Mouse (Mus musculus) heart, embryonic 10.5 days (tissue): ENCODE measurements around the gene Gngt2. TPM values are rescaled to one million over a fixed set of nuclear protein-coding genes. Genes with fewer than 3 reads are reported as not detected.

Experiments used
- DNase-seq: peaks from one replicate; pipeline ENCODE4 v3.0.0-alpha.2; 2017; ENCODE audit warnings: low spot score
- H3K27ac ChIP-seq: fragments of 300-500 bp; sonication (generic); 2 replicates; pipeline ENCODE4 v1.5.1; 2016; ENCODE audit warnings: mild to moderate bottlenecking
- H3K27me3 ChIP-seq: fragments of 300-500 bp; sonication (generic); 2 replicates; pipeline ENCODE4 v1.6.1; 2016; ENCODE audit warnings: mild to moderate bottlenecking; ENCODE audit not compliant: poor library complexity, insufficient read depth, severe bottlenecking
- H3K36me3 ChIP-seq: fragments of 300-500 bp; sonication (generic); 2 replicates; pipeline ENCODE4 v1.6.1; 2016; ENCODE audit warnings: mild to moderate bottlenecking, moderate library complexity
- H3K4me1 ChIP-seq: fragments of 300-500 bp; sonication (generic); 2 replicates; pipeline ENCODE4 v1.6.1; 2016; ENCODE audit warnings: mild to moderate bottlenecking
- H3K4me3 ChIP-seq: fragments of 300-500 bp; sonication (generic); 2 replicates; pipeline ENCODE4 v1.5.1; 2016; ENCODE audit warnings: mild to moderate bottlenecking, moderate library complexity
- H3K9me3 ChIP-seq: fragments of 300-500 bp; sonication (generic); 2 replicates; pipeline ENCODE4 v1.6.1; 2016; ENCODE audit warnings: mild to moderate bottlenecking, moderate library complexity
- WGBS: fragments of 180-500 bp; shearing (Covaris S2); methylation state at CpG from one replicate; pipeline ENCODE4 v1.1.7; 2016; 5-methylcytosine and 5-hydroxymethylcytosine counted together
- polyA plus RNA-seq: library from polyadenylated mRNA; unstranded; fragments of >200 nt; fragmentation: Nextera tagmentation; extraction: Ambion mirVana; gene quantifications from 2 replicates; pipeline ENCODE4 v1.2.1, GENCODE M21; 2016

Gngt2 gene
- polyA plus RNA-seq, result 43.2 and 60.8 TPM in 2 replicates

DNA sequence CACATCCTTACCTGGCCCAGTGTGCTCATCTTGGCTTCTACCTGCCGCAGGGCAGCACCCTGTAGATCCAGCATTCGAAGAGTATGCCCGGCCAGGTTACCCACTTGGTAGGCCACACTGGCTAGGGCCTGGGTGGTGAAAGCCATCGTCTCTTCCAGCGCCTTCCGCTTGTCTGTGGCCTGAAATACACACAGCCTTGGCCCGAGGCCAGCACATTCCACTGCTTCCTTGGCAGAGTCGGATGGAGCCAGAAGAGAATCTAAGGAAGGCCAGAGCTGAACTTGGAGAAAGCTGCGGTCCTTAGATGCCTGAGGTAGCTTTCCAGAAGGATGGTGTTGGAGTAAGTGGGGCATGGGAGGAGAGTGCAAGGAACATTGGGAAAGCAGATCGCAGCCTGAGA lies at the start of gene Gngt2:
Gngt2 (plus strand) TSS at position 158 of the 400 bp plus-strand sequence.
- H3K36me3 ChIP-seq, result peaks cover 14% of the 10 kb centered on the region; the same call in 1 of the 2 replicates
- DNase-seq, result no peak
- H3K4me1 ChIP-seq, result peaks cover 71% of the 10 kb centered on the region
- no peaks in the 10 kb centered on the region for H3K9me3 ChIP-seq
- peaks cover 64% of the 10 kb centered on the region for H3K27me3 ChIP-seq
- peak within 1 kb of the TSS; percentile 32 for H3K4me3 ChIP-seq
- H3K27ac ChIP-seq, result peak within 1 kb of the TSS; percentile 71
- 42% methylated on average over 10 of the region's 10 CpGs for WGBS

DNA sequence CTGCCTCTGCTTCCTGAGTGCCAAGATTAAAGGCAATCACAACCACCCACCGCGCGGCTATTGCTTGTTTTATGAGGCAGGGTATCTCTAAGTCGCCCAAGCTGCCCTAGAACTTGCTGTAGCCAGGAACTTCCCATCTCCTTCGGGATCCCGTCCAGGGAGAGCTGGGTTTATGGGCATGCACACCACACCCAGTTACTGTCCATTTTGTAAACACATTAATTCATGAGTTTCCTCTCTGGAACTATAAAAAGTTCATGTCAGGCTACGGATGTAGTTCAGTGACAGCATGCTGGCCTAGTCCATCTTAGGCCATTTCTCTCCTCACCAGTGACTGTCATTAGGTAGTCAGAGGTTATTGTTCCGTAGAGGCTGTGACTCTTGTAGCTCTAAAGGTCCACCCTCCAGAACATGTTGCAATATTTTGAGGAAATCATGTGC lies 47.5 kb upstream of the Gngt2 start:
- no peak for DNase-seq
- WGBS, result 80% methylated on average over 8 of the region's 8 CpGs
- H3K27ac ChIP-seq, result no peak overlapping the region; the same call in 1 of the 2 replicates
- H3K36me3 ChIP-seq, result no peaks in the 10 kb centered on the region
- no peaks in the 10 kb centered on the region for H3K27me3 ChIP-seq
- peaks cover 20% of the 10 kb centered on the region for H3K4me1 ChIP-seq
- H3K9me3 ChIP-seq, result no peaks in the 10 kb centered on the region
- no peak overlapping the region for H3K4me3 ChIP-seq

DNA sequence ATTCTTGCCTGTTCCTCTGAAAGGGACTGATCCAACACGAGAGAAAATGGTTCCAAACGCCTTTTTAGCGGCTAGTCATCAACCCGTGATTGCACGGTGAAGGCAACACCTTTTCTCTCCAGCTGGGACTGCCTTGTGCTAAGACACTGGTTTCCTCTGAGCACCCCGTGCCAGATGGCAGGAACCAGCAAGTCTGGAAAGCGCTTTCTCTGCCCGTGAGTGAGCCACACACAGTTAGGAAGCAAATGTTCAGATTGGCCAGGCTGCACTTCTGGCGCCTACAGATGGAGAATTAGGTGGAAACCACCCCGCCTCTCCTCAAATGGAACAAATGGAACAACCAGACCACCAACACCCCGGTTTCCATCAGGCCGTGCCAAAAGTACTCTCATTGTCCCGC lies 45.2 kb upstream of the Gngt2 start:
- peaks cover 38% of the 10 kb centered on the region for H3K4me1 ChIP-seq
- peaks cover 8% of the 10 kb centered on the region for H3K27me3 ChIP-seq
- H3K9me3 ChIP-seq, result no peaks in the 10 kb centered on the region
- no peak overlapping the region for H3K27ac ChIP-seq
- DNase-seq, result no peak
- WGBS, result 74% methylated on average over 13 of the region's 13 CpGs
- no peak overlapping the region for H3K4me3 ChIP-seq
- no peaks in the 10 kb centered on the region for H3K36me3 ChIP-seq

DNA sequence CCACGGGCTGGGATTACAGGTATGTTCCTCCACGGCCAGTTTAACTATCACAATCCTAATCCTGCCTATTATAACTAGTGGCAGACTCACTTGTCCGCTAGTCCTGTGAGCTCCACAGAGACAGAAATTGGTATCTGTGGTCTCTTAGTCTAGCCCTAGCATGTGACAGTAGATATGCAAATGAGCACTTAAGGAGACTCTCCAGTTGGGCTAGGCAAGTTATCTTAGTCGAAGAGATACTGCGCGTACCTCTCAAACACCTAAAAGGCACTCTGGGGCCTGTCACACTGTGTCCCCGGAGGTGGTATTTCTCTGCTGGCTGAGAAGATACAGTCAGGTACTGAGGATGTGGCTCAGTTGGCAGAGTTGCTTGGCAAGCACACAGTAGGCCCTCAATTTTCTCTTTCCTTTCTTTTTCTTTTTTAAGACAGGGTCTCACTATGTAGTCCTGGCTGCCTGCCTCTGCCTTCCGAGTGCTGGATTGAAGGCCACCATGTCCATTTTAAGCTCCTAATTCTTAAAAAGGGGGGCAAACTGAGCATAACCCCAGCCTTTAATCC lies 44.0 kb upstream of the Gngt2 start:
- DNase-seq, result no peak
- peaks cover 19% of the 10 kb centered on the region for H3K27me3 ChIP-seq
- no peak overlapping the region for H3K4me3 ChIP-seq
- 59% methylated on average over 8 of the region's 8 CpGs for WGBS
- H3K36me3 ChIP-seq, result no peaks in the 10 kb centered on the region
- no peaks in the 10 kb centered on the region for H3K9me3 ChIP-seq
- H3K27ac ChIP-seq, result no peak overlapping the region
- peaks cover 40% of the 10 kb centered on the region for H3K4me1 ChIP-seq

DNA sequence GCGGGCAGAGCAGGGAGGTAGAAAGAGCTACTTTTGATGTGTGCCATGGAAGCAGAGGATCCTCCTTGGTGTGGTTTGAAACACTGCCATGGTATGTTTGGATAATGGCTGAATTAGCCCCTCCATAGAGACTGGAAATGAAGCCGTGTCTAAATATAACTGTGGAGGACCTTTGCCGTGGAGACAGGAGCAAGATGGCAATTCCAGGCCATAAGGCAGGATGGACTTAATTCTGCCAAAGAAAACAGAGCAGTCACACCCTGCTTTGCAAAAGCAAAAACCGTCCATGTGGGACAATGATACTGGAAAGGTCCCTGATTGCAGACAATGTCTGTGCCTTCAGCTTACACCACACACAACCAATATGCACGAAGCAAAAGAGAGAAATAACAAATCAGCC lies 42.8 kb upstream of the Gngt2 start:
- H3K9me3 ChIP-seq, result no peaks in the 10 kb centered on the region
- H3K36me3 ChIP-seq, result no peaks in the 10 kb centered on the region
- no peak overlapping the region for H3K4me3 ChIP-seq
- WGBS, result 61% methylated on average over 5 of the region's 5 CpGs
- peak overlapping the region; percentile 72 for H3K27ac ChIP-seq
- DNase-seq, result no peak
- peaks cover 31% of the 10 kb centered on the region for H3K27me3 ChIP-seq
- H3K4me1 ChIP-seq, result peaks cover 40% of the 10 kb centered on the region

DNA sequence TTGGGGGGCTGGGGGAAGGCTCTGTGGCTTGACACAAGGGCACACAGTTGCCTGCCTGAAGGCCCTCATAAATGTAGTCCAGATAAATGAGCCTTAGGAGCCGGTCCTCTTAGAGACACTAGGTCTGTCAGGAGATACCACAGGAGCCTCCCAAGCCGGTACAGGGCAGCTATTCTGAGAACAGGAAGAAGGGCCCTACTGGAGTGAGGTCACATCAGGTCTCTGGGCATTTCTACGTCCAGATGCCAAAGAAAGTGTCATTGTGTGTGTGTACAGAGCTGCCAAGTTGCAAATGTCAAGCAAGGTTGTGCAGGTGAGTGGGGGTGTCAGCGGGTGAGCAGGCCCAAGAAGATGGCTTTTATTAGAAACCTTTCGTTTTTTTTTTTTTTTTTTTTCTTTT lies 41.4 kb upstream of the Gngt2 start:
- Histone ChIP-seq H3K4me3 (no peak overlapping the region), H3K36me3 (no peaks in the 10 kb centered on the region), H3K9me3 (no peaks in the 10 kb centered on the region), H3K27ac (no peak overlapping the region), H3K27me3 (peaks cover 31% of the 10 kb centered on the region), H3K4me1 (peaks cover 40% of the 10 kb centered on the region)
- WGBS, result 31% methylated on average over 5 of the region's 5 CpGs
- DNase-seq, result no peak

DNA sequence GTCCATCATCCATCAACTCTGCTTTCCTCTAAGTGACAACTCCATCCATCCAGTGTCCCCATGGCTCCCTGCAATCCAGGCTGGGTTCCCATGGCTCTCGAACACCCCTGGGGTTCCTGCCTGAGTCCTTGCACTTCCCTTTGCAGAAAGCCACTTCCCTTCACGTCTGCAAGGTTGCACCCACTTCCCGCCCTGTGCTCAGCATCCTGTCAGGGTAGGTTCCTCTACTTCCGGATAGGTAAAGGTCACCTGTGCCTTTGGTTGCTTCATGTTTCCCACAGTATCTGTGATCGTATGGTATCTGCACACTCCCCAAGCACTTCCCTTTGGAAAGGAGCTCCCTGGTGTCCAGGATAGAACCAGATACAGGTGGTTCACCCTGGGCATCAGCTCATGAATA lies 32.0 kb upstream of the Gngt2 start:
- Histone ChIP-seq H3K27ac (peak overlapping the region; percentile 50; the same call in 1 of the 2 replicates), H3K9me3 (0 out of 2 replicates have a peak, but pooled peaks cover 6% of the 10 kb centered on the region), H3K4me1 (peaks cover 7% of the 10 kb centered on the region), H3K36me3 (no peaks in the 10 kb centered on the region; the same call in 1 of the 2 replicates), H3K27me3 (no peaks in the 10 kb centered on the region), H3K4me3 (no peak overlapping the region)
- WGBS, result 57% methylated on average over 5 of the region's 5 CpGs
- no peak for DNase-seq

DNA sequence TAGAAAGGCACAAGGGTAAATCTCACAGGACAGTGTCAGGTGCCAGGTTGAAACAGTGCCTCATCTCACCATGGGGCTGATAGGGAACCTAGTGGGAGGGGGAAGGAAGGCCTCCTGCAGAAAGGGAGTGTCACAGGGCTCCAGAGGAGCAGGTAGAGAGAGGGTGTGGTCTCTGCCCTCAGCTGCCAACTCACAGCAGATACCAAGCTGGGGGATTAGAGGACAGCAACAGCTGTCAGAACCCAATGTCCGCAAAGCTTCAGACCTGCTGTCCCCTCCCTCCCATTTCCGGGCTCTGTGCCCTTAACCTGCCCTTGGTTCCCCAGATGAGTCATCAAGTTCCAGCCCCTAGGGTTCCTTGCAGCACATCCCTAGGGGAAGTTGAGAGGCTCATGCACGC lies 31.5 kb upstream of the Gngt2 start:
- Histone ChIP-seq H3K4me3 (no peak overlapping the region), H3K27me3 (no peaks in the 10 kb centered on the region), H3K36me3 (no peaks in the 10 kb centered on the region; the same call in 1 of the 2 replicates), H3K9me3 (0 out of 2 replicates have a peak, but pooled peaks cover 6% of the 10 kb centered on the region), H3K4me1 (peaks cover 7% of the 10 kb centered on the region), H3K27ac (peak overlapping the region; percentile 50; the same call in 1 of the 2 replicates)
- WGBS, result 17% methylated on average over 3 of the region's 3 CpGs
- peak; percentile 81 for DNase-seq

DNA sequence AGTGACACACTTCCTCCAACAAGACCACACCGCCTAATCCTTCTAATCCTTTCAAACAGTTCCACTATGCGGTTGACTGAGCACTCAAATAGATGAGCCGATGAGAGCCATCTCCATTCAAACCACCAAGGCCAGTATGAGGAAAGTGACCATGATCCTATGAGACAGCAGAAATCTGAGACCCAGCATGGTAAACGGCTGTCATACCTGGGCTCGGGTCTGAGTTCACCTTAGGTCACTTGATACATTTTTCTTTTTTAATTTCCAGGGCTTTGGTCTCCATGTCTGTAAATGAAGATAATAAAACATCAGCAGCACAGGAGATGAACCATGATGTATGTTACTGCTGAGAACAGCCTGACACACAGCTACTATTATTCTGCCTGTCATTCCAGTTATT lies 29.1 kb upstream of the Gngt2 start:
- Histone ChIP-seq H3K27me3 (no peaks in the 10 kb centered on the region), H3K36me3 (no peaks in the 10 kb centered on the region; the same call in 1 of the 2 replicates), H3K4me3 (no peak overlapping the region), H3K4me1 (peaks cover 7% of the 10 kb centered on the region), H3K9me3 (0 out of 2 replicates have a peak, but pooled peaks cover 6% of the 10 kb centered on the region), H3K27ac (peak overlapping the region; percentile 6)
- no peak for DNase-seq
- WGBS, result 93% methylated on average over 5 of the region's 5 CpGs

DNA sequence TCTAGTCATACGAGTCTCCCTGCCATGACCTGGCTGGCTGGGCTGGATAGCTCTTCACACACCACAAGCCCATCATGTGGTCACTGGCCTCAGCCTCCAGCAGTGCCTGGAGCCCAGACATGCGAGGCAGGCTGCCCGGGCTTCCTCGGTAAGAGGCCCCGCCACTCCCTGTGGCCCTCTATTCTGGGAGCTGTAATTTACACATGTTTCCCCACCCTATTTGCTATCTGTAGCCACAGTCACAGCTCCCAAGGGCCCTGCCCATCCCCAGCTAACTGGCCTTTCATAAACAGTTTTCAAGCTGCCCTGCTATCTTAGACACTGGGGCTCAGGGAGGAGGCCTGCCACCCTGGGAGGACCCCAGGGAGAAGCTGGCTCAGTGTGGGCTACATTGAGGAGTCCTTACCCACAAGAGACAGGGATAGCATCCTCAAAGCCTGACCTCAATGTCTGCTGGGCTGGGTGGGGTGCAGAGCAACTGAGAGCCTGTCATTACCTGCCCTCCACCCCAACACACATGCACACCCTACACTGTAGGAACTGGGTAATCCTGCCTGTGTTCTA lies 28.5 kb upstream of the Gngt2 start:
- 42% methylated on average over 5 of the region's 5 CpGs for WGBS
- Histone ChIP-seq H3K27ac (peak overlapping the region; percentile 6), H3K4me1 (peaks cover 7% of the 10 kb centered on the region), H3K27me3 (no peaks in the 10 kb centered on the region), H3K9me3 (0 out of 2 replicates have a peak, but pooled peaks cover 6% of the 10 kb centered on the region), H3K36me3 (no peaks in the 10 kb centered on the region; the same call in 1 of the 2 replicates), H3K4me3 (no peak overlapping the region)
- DNase-seq, result peak; percentile 92

DNA sequence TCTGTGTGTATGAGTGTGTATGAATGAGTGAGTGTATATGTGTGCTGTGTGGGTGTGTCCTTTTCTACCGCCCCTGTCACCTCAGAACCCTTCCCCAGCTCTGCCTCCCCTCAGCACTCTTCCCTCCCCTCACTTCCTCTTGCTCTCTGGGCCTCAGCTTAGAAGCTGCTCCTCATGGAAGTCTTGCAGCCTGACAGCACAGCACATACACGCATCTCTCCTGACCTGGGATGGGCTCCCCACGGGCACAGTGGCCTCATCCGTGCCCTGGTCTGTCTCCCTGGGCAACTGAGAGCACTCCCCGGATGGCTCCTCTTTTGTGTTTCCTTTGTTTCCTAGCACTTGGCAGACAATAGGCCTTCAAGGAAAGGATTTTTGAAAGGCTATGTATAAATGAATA lies 27.4 kb upstream of the Gngt2 start:
- DNase-seq, result no peak
- no peaks in the 10 kb centered on the region for H3K27me3 ChIP-seq
- 52% methylated on average over 5 of the region's 5 CpGs for WGBS
- H3K4me3 ChIP-seq, result no peak overlapping the region
- H3K9me3 ChIP-seq, result 0 out of 2 replicates have a peak, but pooled peaks cover 6% of the 10 kb centered on the region
- H3K27ac ChIP-seq, result peak overlapping the region; percentile 26; the same call in 1 of the 2 replicates
- H3K36me3 ChIP-seq, result no peaks in the 10 kb centered on the region; the same call in 1 of the 2 replicates
- peaks cover 7% of the 10 kb centered on the region for H3K4me1 ChIP-seq

DNA sequence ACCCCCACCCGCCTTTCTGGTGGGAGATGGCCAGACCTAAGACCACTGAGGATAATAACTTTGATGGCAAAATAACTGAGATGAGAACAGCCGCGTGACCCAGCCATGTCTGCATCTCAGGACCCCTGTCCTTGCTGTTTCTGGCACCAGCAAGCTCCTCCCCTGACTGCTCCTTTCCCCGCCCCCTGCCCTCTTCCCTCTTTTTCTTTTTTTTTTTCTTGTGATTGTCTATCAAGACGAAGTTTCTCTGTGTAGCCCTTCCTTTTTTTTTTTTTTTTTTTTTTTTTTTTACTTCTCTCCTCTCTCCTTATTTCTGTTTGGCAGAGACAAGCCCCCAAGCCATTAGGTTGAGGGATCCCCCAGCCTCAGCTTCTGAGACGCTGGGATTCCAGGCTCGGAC lies 26.2 kb upstream of the Gngt2 start:
- 60% methylated on average over 7 of the region's 7 CpGs for WGBS
- Histone ChIP-seq H3K27me3 (no peaks in the 10 kb centered on the region), H3K4me3 (no peak overlapping the region), H3K9me3 (0 out of 2 replicates have a peak, but pooled peaks cover 6% of the 10 kb centered on the region), H3K27ac (no peak overlapping the region), H3K36me3 (no peaks in the 10 kb centered on the region; the same call in 1 of the 2 replicates), H3K4me1 (no peaks in the 10 kb centered on the region; the same call in 1 of the 2 replicates)
- DNase-seq, result no peak

DNA sequence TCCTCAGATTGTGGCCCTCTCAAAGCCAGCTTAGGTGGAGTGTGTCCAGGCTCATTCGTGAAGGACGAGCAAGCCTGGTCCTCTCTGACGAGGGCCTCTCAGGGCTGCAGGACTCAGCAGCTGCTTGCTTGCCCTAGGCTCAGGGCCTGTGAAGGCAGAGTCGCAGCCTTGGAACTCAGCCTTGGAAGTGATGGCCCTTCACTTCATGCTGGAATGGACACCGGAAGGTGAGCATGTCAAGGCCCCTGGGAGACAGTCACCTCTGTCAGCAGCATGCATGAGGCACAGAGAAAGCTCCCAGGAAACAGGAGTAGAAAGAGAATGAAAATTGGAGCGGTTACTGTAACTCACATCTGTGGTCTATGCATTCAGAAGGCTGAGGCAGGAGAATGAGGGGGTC lies 25.3 kb upstream of the Gngt2 start:
- 84% methylated on average over 6 of the region's 6 CpGs for WGBS
- Histone ChIP-seq H3K4me1 (no peaks in the 10 kb centered on the region), H3K4me3 (no peak overlapping the region), H3K36me3 (no peaks in the 10 kb centered on the region; the same call in 1 of the 2 replicates), H3K9me3 (0 out of 2 replicates have a peak, but pooled peaks cover 6% of the 10 kb centered on the region), H3K27ac (no peak overlapping the region), H3K27me3 (no peaks in the 10 kb centered on the region)
- DNase-seq, result no peak
